Mouse (Mus musculus) T-helper 2 cell (primary cell): ENCODE results near the gene Parp4.

Source experiments
- in situ Hi-C: fragments of 300-600 bp; cut with MboI, MseI; formaldehyde crosslinking; loops from one replicate; pipeline ENCODE4 v1.15.1; 2025; ENCODE audit warnings: high pct_unique_total_duplicates

Parp4 gene

DNA sequence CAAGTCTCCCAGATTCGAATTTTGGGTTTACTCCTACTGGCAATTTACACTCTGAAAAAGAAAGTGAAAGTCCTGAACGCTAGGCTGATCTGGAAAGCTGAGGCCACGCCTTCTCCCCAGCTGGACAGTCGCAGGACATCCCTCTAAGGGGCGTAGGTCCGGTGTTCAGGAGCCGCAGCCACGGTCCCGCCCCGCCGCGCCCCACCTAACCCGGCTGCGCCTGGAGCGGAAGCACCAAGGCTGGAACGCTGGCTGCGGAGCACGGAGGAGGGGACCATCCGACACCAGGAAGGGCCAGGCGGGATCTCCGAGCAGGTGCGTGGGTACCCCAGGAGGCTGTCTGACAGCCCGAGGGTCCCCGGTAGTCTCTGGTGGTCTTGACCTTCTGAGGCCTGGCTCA is at the start of gene Parp4, which contains the start of gene Cenpj:
Parp4 (plus strand) TSS at position 204 of the 400 bp plus-strand sequence.
Cenpj (minus strand) TSS at position 10 of the 400 bp plus-strand sequence.
- in situ Hi-C loops = loop anchor here (5.0 to 10.0 kb wide), 3 partner anchors 202 to 1081 kb away; partner anchors contain the start of genes Carmil3 and Pspc1

DNA sequence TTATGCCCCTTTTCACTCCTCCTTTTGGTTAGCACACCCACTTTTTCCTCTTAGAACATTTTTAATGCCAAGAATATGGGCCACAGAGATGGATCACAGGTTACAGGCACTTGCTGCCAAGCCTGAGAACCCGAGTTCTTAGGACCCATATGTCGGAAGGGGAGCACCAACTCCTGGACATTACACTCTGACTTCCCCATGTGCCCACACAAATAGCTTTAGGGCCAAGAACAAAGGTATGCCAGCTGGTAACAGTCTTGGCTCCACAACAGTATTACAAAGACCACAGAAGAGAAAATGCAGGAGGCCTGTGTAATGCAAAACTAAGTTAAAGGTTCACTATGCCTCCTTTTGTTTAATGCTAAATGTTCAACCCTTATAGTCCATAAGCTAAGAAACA is 44.6 kb upstream of the Parp4 start:
- in situ Hi-C loops = no loop called here

DNA sequence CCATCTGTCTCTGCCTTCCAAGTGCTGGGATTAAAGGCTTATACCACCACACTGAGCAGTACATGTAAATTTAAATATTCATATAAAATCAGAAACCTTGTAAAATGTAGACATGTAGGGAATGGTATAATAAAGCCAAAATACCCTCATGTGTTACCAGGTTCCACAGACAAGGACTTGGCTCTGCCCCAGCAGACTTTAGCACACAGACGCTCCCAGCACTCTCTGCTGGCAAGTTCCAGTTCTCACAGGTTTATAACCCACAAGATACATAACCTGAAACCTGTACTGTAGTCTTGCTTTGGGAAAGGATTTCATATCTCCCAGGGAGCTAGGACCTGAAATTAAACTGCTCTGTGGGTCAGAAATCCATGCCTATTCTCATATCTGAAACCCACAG is 30.5 kb upstream of the Parp4 start:
- in situ Hi-C loops = no loop called here

DNA sequence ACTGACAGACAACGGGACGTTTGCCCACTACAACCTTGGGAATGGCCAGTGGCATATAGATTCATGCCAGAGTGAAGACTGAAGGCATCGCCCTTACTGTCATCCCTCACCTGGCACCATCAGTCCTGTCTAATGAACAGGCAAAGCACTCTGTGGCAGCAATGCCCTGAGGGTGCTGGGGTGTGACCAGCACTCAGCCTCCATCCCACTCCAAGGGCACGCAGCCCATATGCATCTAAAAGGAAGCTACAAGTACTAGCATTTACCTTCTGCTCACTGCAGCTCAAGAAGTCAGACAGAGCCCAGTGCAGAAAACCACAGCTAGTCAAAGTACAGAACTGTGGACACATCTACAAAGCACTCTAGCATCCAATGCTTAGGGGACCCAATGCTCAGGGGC is 29.9 kb upstream of the Parp4 start:
- in situ Hi-C loops = no loop called here

DNA sequence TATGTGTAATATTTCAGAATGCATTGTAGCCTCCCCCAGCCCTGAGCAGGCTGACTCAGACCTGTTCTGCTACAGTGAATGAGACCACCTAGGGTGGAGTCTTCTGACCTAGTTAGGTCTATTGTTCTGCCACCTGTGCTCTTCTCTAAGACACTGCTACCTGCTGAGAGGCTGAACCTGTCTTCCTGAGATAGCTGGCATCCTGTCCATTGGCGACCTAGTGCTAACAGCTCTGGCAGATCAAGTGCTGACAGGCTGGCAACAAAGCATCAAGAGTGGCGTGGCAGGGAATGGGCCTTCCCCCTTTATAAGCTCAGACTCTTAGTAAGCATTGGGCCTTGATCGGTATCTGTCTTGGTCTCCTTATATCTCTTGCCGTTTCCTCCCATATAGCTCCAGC is 24.5 kb upstream of the Parp4 start:
- in situ Hi-C loops = no loop called here

DNA sequence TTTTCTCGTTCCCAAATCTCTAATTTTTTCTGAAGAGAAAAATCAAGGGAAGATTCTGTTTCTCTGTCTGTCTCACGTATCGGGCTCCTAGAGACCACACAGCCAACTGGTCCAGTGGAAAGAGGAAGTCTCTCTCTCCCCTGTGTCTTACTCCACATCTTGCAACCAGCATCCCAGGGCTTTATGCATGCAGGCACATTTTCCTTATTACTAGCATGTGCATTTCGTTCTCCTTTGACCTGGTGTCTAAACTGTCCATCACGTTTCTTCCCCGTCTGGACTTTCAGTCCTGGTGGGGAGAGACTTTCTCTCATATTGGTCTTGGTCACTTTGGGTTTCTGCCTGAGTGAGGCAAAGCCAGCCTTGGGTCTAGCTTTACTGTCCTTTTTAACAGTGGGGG is 22.5 kb upstream of the Parp4 start:
- in situ Hi-C loops = no loop called here

DNA sequence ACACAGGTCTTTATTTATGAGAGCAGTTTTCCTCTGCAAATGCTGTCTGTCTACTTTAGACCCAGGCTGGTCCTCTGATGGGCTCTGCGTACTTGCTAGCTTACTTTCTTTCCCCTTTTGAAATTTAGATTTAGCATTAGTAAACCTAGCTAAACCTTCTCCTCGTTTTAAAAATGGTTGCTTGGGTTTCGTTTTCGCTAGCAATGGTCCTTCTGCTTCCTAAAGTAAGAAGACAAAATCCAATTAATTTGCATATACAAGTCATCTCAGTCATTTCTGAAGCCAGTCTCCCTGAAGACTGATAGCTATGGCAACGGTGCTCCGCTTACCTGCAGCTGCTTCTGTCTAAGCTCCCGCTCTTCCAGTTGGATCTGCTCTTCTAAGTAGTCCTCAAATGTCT is 22.1 kb upstream of the Parp4 start:
- in situ Hi-C loops = no loop called here

DNA sequence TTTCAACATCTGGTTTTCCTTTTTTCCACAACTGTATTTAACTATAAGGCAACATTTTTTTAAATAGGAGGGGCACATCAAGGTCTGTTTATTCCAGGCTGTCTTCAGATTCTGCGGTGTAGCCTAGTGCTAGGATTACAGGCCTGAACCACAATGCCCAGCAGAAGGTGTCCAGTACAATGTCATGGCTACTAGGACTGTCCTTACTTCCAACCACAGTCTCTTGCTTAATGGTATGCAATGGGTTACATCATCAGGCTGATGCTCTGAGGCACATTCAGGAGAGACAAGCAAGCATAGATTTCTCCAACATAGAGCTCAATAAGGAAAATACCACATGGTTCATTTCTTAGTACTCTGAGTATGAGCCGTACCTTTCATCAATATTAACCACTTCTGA is 20.7 kb upstream of the Parp4 start:
- in situ Hi-C loops = no loop called here

DNA sequence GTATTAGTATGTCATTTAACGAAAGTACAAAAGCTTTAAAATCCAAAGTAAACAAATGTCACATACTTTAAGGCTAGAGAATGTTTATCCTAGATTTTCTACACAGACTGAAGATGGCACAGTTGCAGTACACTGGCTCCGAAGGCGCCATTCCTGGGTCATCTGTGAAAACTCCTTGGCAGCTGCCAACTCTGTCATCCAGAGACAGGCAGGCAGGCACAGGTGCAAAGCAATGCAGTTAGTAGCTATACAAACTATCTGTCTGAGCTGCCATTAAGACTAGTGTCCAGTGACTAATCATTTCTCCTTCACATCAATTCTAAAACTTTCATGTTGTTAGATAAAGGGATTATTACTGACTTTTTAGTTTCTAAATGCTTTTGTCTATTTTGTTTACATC is 16.3 kb upstream of the Parp4 start:
- in situ Hi-C loops = no loop called here

DNA sequence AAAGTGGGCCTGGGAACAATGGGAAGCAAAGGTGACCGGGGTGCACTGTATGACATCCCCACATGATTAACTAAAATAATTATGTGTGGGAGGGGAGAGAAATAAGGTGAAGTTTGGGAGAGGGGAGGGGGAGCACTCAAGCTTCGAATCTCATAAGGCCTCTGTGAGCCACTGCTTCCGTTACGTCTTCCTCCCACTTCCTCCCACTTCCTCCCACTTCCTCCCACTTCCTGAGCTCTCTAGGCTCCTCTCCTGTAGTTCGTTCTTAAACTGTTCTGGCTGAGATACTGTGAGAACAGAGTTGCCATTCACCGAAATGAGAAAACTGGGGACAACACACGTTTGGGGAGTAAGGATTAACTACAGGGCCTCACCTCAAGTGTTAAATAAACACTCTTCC is 7.9 kb upstream of the Parp4 start:
- in situ Hi-C loops = no loop called here

DNA sequence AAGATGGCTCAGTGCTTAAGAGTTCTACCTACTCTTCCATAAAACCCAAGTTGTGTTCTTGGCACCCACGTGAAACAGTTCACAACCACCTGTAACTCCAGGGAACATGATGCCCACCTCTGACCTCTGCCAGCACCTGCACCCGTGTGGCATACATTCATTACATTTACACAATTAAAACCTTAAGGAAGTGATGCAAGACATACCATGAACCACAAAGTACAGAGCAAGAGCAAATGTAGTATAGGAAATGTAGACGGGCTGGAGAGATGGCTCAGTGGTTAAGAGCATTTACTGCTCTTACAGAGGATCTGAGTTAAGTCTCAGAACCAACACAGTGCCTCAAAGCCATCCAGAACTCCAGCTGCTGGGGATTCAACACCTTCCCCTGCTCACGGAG is 6.4 kb upstream of the Parp4 start:
- in situ Hi-C loops = no loop called here

DNA sequence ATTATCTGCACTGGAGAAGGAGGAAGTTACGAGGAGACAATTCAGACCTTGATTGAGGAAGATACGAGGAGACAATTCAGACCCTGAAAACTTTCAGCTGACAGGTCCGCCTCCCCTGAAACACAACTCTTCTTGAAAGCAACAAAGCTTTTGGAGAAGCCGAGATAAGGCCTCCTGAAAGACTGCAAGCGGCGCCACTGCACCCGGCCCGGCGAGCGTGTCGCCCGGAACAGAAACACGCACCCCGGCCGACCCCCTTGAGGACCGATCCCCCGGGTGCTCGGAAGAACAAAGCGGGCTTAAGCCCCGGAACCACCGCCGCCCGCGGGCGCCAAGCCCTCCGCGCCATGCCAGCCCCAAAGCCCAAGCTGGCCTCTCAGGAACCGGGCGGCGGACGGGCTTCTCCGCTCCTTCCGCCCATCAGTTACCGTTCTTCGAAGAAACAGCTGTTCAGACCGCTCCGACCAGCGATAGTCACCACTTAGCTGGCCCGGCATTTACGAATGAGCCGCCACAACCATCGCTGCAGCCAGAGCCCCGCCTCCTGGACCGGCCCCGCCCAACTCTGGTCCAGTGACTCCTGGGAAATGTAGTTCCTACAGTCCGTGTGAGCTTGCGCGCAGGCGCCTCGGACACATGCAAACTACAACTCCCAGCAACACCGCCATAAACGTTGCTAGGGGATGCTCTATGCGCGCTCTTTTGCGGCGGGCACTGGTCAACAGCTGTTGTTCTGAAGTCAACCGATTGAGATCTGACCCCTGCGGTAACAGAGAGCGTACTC is 3.9 kb upstream of the Parp4 start:
- in situ Hi-C loops = loop anchor here (10.0 kb wide), 2 partner anchors 323 to 1077 kb away; partner anchors contain the start of gene Carmil3

DNA sequence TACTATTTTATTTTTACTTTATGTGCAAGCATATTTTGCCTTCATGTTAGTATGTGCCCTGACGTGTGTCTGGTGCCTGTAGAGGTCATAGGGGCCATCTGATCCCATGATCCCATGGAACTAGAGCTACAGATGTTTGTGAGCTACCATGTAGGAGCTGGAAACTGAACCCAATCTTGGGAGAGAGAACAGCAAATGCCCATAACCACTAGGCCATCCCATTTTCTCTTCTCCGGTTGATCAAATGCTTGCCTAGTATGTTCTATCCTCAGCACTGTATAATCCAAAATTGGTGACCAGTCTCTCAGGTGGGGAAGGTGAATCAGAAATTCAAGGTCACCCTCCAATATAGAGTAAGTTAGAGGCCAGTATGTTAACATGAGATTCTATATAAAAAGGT is 2.9 kb upstream of the Parp4 start:
- in situ Hi-C loops = loop anchor here (10.0 kb wide), 2 partner anchors 322 to 1078 kb away; partner anchors contain the start of gene Carmil3

DNA sequence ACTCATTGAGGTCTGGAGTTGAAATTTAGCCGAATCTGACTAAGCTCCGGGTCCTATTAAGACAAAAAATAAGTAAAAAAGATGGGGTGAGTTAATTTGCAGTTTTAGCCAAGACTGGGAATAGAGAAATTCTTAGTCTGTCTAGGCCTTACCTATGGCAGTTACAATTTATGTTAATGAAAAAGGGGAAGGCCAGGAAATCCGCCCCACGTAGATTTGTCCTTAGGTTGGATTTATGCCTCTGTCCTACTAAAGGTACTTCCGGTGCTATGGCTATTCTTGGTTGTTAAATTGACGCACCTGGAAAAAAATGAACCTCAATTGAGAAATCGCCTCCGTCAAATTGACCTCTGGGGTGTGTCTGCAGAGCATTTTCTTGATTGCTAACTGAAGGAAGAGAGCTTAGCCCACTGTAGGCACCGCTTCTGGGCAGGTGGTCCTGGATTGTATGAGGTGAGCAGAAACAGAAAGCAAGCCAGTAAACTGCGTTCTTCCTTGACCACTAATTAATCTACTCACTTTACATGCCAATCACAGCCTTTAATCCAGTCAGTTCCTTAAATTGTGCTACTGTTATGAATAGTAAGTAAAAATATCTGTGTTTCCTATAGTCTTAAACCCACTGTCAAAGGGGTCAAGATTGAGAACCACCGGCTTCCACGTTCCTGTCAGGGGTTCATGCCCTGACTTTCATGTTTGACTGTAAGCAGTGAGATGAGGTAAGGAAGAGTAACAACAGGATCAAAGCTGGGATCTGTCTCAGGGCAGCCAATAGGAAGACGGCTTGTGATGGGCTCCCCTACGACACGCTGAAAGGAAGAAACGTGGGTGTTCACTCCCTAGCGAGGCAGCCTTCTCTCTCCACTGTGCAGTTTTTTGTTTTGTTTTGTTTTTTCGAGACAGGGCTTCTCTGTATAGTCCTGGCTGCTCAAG is 816 bp downstream of the Parp4 start:
- in situ Hi-C loops = loop anchor here (5.0 to 10.0 kb wide), 3 partner anchors 201 to 1081 kb away; partner anchors contain the start of genes Carmil3 and Pspc1

DNA sequence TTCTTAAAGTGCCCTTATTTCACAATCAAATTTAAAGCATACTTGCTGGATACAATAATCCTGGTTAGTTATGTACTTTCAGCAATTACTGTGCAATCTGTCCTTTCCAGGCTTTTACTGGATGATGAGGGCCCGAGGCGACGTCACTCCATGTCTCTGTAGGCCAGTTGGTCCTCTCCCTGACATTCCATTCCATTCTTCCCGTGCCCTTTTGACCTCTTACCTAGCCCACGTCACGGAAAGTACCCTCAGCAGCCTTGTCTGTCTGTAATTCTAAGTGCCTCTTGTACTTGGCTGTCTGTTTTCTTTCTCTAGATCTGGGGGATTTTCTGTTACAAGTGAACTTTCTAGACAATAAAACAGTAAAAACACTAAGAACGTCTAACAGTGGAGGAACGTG is 3.6 kb downstream of the Parp4 start:
- in situ Hi-C loops = loop anchor here (5.0 to 10.0 kb wide), 3 partner anchors 198 to 1084 kb away; partner anchors contain the start of genes Carmil3 and Pspc1

DNA sequence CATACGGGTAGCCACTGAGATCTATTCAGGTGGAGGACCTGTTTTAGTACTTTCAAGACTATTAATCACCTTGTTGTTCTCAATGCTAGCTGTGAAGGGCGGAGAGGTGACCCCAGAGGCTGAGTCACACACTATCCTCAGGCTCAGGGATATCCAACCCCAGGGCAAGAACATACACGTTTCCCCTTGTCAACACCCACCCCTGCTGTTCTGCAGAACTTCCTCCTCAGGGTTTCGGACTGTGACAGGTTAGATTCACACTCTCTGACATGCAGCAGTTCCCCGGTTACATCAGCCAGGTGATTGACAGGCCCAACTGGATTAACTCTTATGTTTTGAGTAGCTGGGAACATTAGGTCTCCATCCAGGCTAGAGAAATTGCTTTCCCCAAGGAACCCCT is 5.7 kb downstream of the Parp4 start:
- in situ Hi-C loops = no loop called here

DNA sequence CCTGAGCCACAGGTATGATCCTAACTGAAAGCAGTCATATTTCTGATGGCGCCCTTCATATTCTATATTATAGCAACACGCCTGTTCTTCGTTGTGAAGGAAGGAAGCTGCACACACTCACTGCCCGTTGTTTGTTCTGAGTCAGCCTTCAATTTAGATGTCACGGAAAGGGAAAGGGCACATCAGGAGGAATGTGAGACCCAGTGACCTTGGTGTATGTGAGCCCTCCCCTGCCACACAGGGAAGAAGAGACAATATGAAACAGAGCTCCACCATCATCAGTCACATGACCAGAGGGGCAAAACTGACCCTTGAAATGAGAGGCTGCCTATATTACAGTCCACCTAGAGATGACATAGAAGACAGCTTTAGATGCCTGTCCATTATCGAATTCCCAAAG is 6.9 kb downstream of the Parp4 start:
- in situ Hi-C loops = no loop called here

DNA sequence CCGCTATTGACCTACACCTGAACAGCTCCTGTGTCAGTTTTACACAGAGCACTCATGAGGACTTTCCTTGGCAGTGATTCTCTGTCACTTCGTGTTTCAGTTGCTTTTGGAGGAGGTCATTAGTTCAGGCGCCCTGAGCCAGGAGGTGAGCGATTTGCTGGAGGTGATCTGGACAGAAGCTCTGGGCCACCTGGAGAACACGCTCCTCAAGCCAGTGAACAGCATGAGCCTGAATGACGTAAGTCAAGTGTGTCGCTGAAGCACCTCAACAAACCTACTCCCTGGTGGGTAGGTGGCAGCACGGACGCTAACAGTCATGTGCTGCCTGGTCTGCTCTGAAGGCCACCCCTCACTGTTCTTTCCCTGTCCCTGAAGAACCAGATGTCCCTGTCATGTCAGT is 16.8 kb downstream of the Parp4 start:
- in situ Hi-C loops = no loop called here

DNA sequence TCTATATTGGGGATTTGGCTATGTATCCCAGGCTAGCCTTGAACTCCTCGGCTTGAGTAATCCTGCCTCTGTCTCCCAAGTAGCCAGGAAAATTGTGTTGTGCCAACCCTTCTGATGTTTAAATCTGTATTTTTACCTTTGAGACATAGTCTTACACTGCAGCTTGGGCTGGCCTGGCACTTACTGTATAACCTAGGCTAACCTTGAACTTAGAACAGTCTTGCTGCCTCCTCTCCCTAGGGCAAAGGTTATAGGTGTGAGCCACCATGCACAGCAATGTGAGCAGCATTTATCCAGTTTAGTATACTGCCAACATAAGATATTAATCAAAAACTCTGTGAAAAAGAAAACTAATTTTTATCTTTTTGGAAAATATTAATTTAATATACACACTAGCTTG is 19.4 kb downstream of the Parp4 start:
- in situ Hi-C loops = no loop called here

DNA sequence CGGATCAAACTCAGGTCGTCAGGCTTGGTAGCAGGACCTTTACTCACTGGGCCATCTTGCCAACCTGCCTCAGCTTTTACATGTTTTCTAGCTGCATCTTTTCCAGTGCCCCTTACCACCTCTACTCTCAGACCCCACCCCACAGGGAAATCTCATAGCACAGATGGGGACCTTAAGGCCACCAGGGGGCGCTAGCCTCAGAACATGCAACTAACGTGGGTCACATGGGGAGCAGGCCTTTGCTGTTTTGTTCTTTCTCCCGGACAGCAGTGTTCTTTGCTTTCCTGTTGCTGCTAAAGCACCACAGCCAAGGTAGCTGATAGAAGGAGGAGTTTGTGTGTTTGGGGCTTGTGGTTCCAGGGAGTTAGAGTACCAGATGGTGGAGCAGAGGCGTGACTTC is 23.3 kb downstream of the Parp4 start:
- in situ Hi-C loops = no loop called here

DNA sequence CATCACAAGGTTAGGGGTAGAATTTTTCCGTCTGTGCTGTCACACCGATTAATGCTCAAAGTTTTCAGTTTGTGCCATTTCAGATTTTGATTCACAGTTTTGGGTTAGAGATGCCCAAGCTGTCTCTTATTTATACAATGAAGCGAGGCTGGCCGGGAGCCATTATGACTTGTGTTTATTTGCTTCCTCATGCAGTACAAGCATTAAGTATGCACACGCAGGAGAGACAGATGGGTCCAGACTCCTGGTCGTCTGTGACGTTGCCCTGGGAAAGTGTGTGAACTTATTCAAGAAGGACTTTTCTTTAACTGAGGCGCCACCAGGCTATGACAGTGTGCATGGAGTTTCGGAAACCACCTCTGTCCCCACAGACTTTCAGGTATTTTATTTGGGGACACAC is 26.6 kb downstream of the Parp4 start:
- in situ Hi-C loops = no loop called here

DNA sequence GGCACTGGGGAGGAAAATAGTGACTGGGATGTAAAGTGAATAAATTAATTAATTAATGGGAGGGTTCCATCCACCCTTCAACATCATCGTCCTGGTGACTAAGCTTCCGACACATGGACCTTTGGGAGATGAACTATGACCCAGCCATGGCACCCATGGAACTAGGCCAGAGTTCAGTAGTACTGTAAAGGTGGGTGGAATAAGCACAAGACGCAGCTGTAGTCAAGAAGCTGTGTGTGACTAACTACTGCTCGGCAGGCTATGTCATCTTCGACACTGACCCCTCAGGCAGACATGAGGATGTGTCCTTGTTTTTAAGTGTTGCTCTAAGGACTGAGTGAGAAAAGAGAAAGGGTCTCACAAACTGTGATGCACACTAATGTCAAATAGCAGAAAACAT is 29.0 kb downstream of the Parp4 start:
- in situ Hi-C loops = no loop called here
